In genomic region chr11:28853102-28853800, GRCm38 (mm10) we compare ENCODE assay signal across 8 mouse cellular contexts. TPM values are rescaled to one million over a fixed set of nuclear protein-coding genes. Genes with fewer than 3 reads are reported as not detected.
A peak's percentile ranks its signal among the peaks of the same experiment; 100 is the strongest.
DNase-seq lines count a peak whose midpoint lies in the region; ATAC-seq lines count a peak whose summit lies in the region.

Gene Efemp1 (plus strand): TSS chr11:28853204.

- peaks cover 37% of the 10 kb centered on the region for H3K27me3 ChIP-seq in forebrain, embryonic 10.5 days (ENCODE audit: poor library complexity, severe bottlenecking)
- H3K27me3 ChIP-seq in liver, embryonic 15.5 days: peaks cover 20% of the 10 kb centered on the region
- peaks cover 29% of the 10 kb centered on the region for H3K27me3 ChIP-seq in neural tube, embryonic 15.5 days (replicated peaks)

- H3K4me3 ChIP-seq in forebrain, embryonic 10.5 days: peak within 1 kb of the TSS; percentile 65
- H3K4me3 ChIP-seq in liver, embryonic 15.5 days (replicated peaks): peak within 1 kb of the TSS; percentile 22
- H3K4me3 ChIP-seq in neural tube, embryonic 15.5 days (replicated peaks): peak within 1 kb of the TSS; percentile 44

- no peaks in the 10 kb centered on the region for H3K9me3 ChIP-seq in forebrain, embryonic 10.5 days
- no peaks in the 10 kb centered on the region for H3K9me3 ChIP-seq in liver, embryonic 15.5 days (replicated peaks)
- H3K9me3 ChIP-seq in neural tube, embryonic 15.5 days (replicated peaks): no peaks in the 10 kb centered on the region

- DNase-seq in cerebellum, postnatal 14 days: peak; percentile 6 to 20
- DNase-seq in cerebellum, adult 11-12 months: no peak
- peak; percentile 41 for DNase-seq in forebrain, embryonic 10.5 days (ENCODE audit: extremely low spot score, low spot score)
- DNase-seq in heart, postnatal 10 days: peak; percentile 14
- peak; percentile 63 for DNase-seq in kidney, postnatal 14 days

- no peak within 1 kb of the TSS for H3K9ac ChIP-seq in liver, embryonic 15.5 days
- H3K9ac ChIP-seq in neural tube, embryonic 15.5 days (replicated peaks): peak within 1 kb of the TSS; percentile 42

- intact Hi-C loops in heart, postnatal 10 days (cut with DNase I): no loop called here

- H3K36me3 ChIP-seq in forebrain, embryonic 10.5 days (replicated peaks): no peaks in the 10 kb centered on the region
- H3K36me3 ChIP-seq in liver, embryonic 15.5 days (replicated peaks): no peaks in the 10 kb centered on the region
- no peaks in the 10 kb centered on the region for H3K36me3 ChIP-seq in neural tube, embryonic 15.5 days

- ATAC-seq in liver, embryonic 15.5 days (ENCODE audit: insufficient read depth): no peak
- peak; percentile 50; the same call in 1 of the 2 replicates for ATAC-seq in neural tube, embryonic 15.5 days (ENCODE audit: low FRiP score)
- no peak for ATAC-seq in granulocyte monocyte progenitor cell, adult 5-6 weeks (replicated peaks; ENCODE audit: poor library complexity, severe bottlenecking)

- peak within 1 kb of the TSS; percentile 80 for H3K27ac ChIP-seq in forebrain, embryonic 10.5 days
- no peak within 1 kb of the TSS for H3K27ac ChIP-seq in liver, embryonic 15.5 days (replicated peaks)
- no peak within 1 kb of the TSS for H3K27ac ChIP-seq in neural tube, embryonic 15.5 days (replicated peaks)

- peaks cover 18% of the 10 kb centered on the region for H3K4me1 ChIP-seq in forebrain, embryonic 10.5 days
- H3K4me1 ChIP-seq in liver, embryonic 15.5 days (replicated peaks): no peaks in the 10 kb centered on the region
- H3K4me1 ChIP-seq in neural tube, embryonic 15.5 days: peaks cover 13% of the 10 kb centered on the region

- peak within 1 kb of the TSS; percentile 60 for H3K4me2 ChIP-seq in liver, embryonic 15.5 days
- H3K4me2 ChIP-seq in neural tube, embryonic 15.5 days: peak within 1 kb of the TSS; percentile 88

- under 1% methylated on average over 29 of the region's 30 CpGs for WGBS in forebrain, embryonic 10.5 days
- 1% methylated on average over 30 of the region's 30 CpGs for WGBS in liver, embryonic 15.5 days (ENCODE audit: insufficient replicate concordance)
- WGBS in neural tube, embryonic 15.5 days: under 1% methylated on average over 30 of the region's 30 CpGs

RNA-seq across cellular contexts. Expression of gene Efemp1, which starts in this region (rescaled TPM):
- 4.2 and 5.2 TPM in 2 replicates for polyA plus RNA-seq in forebrain, embryonic 10.5 days (2016; fragmentation: Nextera tagmentation; extraction: Ambion mirVana)
- 10 to 100 TPM; 12.5 to 17.1 TPM for total RNA-seq in heart, postnatal 10 days (2021)
- 1.3 and 1.8 TPM in 2 replicates for polyA plus RNA-seq in liver, embryonic 15.5 days (2015; fragmentation: Nextera tagmentation; extraction: Ambion mirVana)
- polyA plus RNA-seq in neural tube, embryonic 15.5 days (2015; fragmentation: Nextera tagmentation; extraction: Ambion mirVana): 3.5 and 4.2 TPM in 2 replicates
- not detected in 2 replicates for total RNA-seq in granulocyte monocyte progenitor cell, adult 5-6 weeks (2014; fragmentation: Nextera tagmentation)
- not detected in 2 replicates for total RNA-seq in granulocyte monocyte progenitor cell, adult 5-6 weeks (2017)

Comparison
In these comparisons a context has a peak if more than half of its experiments do, and no peak if none do; other contexts are left out.
1. RNA of gene Efemp1 (total RNA-seq): 12.5 to 17.1 TPM in heart, postnatal 10 days; not detected in granulocyte monocyte progenitor cell, adult 5-6 weeks; every median in the first group is over 10 times any median in the second.
2. Peak in every context shown above with its lines, with median percentiles within 50 percentile points of each other: H3K4me3 ChIP-seq.